Mouse (Mus musculus) kidney, adult 9 months (tissue): ENCODE results near the gene Tmc6.

ENCODE experiments used
- DNase-seq: peaks from one replicate; pipeline ENCODE4 v3.0.0; 2022

Tmc6 gene

DNA sequence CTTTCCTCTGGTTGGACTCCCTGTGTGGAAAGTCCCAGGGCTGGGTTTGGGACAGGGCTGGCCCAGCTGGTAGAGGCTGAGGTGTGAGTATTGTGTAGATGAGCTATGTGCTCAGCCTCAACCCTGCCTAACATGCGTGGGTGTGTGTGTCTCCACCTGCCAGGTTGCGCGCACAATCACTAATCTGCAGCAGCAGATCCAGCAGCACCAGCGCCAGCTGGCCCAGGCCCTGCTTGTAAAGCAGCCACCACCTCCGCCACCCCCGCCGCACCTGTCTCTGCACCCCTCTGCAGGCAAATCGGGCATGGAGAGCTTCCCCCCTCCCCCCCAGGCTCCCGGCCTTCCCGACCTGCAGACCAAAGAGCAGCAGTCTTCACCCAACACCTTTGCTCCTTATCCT, 32.6 kb downstream of the Tmc6 start:
- no peak for DNase-seq

DNA sequence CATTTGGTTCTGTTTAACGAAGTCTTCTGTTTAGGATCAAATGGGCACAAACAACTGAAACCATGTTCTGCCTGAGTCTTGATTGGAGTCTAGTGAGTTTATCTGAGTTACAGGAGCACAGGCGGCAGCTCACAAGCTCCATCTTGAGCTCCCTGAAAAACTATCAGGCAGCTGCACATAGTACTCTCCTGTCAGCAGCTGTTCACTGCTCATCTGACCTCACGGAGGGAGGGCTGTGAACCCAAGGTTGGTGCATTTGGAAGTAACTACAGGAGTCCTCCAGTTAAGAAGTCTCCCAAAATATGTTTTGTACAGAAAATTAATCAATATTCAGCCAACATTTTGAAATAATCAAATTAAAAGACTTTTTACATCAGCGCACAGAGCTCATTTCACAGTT, 33.4 kb downstream of the Tmc6 start:
- no peak for DNase-seq

DNA sequence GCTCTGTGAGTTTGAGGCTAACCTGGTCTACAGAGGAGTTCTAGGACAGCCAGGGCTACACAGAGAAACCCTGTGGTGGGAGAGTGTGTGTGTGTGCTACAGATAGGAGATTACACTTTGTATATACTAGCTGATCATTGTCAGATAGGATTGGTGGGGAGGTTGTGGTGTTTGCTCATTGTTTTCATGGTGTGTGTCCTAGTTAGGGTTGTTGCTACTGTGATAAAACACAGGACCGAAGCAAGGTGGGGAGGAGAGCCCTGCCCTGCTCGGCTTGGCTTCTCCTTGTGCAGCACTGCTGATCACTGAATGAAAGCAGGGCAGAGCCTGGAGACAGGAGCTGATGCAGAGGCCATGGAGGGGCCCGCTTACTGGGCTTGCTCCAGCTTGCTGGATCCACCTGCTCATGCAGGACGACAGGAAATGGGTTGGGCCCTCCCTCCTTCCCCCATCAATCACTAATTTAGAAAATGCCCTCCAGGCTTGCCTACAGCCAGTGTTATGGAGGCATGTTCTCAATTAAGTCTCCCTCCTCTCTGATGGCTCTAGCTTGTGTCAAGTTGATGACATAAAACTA, 38.5 kb downstream of the Tmc6 start:
- DNase-seq: no peak

DNA sequence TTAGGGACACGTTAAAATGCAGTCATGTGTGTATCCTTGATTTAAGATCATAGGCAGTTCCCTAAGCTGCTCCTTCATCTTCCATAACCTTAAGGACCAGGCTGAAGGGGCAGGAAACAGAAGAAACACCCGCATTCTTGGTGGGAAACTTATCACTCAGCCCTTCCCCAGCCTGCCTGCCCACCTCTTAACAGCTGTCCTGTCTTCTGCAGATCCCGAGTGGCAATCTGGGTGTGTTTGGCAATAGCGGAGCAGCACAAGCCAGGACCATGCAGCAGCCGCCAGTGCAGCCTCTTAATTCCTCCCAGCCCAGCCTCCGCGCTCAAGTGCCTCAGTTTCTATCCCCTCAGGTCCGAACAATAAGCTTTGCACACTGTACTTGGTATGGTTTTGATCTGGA, 39.3 kb downstream of the Tmc6 start:
- no peak for DNase-seq

DNA sequence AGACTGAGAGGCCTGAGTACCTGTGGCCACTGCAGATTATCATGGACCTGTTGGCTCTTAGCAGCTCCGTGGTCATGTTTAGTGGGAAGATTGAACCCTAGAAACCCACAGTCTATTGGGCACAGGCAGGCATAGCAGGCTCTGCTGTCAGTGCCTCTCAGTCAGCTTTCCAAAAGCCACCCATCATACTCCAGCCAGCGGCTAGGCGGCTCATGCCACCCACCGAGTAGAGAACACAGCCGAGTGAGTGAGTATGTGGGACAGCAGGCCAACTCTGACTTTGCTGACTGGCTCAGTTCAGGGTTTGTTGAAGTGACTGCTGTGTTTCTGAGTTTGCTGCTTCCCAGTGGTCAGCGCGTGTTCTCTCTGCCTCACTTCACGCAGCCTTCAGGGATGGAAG, 39.8 kb downstream of the Tmc6 start:
- no peak for DNase-seq

DNA sequence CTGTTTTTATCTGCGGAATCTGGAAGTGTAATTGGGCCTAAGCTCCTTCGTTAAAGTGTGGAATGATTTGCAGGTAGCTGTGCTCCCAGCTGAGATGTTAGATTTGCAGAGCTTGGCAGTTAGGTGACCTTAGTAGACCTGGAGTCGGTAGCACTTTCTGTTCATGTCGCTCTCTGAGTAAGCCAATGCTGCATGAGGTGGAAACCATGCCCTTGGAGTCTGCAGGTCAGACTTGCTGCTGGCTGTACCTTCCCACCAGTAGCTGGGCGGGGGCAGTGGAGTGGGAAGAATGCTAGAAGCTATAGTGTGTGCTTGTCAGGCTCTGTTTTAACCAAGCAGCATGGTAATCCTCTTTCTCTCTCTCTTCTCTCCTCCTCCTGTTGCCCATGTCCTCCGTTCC, 40.9 kb downstream of the Tmc6 start:
- DNase-seq: peak; percentile 36

DNA sequence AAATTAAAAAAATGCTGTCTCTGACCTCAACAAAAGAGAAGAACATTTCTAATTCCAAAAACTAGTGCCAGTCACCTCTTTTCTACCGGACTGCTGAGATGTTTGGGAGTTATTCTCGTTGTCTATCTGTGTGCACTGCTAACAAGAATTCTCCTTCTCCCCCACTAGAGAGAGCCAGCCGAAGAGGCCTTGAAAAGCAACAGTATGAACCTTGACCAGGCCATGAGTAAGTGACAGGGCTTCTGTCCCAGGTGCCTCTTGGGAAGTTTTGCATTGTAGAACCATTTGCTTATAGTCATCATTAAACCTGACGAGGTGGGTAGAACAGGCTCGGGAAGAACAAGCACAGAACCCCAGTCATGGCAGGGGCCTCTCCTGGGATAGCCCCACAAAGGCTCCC, 43.9 kb downstream of the Tmc6 start:
- no peak for DNase-seq

DNA sequence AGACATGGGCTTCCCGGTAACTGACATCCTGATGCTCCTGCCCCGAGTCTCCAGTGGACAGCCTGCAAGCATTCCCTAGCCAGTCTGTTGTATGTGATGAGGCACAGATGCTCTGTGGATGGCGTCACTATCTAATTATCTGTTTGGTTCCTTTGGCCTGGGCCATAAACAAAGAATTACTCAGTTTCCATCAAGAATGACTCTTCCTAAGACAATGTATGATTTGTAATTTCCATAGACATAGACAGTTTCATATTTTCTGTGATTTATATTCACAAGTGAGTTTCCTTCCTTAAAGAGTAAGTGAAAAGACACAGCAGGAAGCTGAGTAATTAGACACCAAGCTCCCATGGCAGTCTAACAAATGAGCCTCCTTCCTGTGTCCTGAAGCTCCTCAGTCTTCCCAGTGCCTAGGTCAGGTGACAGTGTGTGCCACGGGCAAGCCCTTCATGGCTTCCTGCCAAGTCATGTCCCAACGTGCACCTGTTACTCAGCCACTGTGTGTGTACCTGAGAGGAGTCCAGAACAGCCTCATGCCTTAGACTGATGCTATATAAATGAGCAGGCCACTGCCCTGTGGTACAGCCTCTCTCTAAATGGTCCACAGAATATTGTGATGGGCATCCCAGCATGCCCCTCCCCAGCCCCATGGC, 45.8 kb downstream of the Tmc6 start:
- DNase-seq: peak; percentile 52

DNA sequence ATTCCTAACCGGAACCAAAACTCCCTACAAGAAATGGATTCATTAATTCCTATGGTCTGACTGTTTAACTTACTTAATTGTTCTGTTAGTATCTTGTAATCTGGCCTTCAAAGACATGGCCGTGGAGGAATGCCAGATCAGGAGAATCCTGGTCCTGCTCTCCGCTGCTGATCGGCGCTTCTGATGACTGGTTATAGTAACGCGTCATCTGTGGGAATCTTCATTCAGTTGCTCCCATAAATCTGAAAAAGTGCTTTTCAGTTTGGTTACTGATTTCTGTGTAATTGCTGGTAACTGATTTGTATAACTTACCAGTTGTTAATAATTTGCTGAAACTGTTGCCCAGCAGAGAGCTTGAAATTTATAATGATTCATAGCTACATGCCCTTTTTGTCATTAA, 50.5 kb downstream of the Tmc6 start:
- peak; percentile 77 for DNase-seq

DNA sequence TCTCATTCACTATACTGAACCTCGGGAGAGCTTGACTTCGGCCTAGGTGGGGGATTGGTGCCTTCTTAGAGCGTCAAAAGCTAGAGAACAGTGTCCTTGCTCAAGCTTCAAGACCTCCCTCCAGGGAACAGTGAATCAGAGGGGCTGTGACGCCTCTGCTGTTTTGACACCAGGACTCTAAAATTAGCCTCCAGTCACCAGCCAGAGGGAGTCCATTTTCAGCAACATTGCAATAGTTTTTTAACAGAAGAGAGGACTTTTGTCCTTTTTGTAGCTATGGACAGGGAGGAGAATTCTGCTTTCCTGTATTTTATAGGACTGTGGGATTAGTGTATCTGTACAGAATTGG, 51.5 kb downstream of the Tmc6 start:
- DNase-seq: no peak

DNA sequence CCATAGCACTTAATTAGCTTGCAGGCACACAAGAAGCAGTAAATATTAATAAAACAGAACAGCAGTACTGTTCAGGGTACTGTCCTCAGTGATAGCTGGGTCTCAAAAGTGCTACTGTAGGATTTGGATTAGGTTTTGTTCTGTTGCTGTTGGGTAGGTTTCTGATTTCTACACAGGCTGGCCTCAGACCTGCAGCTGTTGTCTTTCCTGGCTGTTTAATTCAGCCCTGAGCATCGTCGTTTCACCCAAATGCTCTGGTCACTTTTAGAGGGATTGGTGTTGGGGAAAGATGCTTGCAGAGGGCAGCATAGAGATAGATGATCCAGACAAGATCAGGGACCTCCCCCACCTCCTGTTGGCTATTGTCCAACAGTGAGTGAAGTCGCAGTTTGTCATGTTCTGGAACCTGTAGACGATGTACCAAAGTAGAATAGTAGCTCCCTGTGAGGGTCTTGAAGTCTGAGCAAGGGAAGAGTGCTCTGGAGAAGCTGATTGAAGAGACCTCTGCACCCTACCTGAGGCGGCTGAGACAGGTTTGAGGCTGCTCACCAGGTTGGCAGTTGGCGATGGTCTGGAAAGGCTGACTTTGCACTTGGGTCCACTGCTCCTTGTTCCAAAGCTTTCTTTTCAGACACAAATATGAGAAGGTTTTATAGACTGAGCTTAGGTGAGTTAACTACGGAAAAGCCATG, 52.1 kb downstream of the Tmc6 start:
- DNase-seq: peak; percentile 84

DNA sequence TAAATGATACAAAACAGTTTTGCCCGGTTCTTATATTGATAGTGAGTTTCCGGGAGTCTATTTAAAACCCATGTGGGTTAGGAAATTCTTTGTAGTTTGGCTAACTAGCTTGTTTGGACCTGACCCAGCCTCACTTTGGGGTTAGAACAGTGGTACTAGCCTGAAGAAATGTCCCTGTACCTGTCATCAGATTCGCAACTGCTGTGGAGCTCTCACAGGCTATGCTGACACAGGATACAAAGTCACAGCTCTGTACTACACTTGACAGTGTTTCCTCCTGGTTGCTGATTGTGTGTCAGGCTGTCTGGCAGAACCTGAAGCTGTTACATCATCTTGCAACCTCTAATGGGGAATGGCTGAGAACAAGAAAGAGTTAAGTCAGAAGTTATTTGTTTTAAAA, 52.7 kb downstream of the Tmc6 start:
- DNase-seq: peak; percentile 58

DNA sequence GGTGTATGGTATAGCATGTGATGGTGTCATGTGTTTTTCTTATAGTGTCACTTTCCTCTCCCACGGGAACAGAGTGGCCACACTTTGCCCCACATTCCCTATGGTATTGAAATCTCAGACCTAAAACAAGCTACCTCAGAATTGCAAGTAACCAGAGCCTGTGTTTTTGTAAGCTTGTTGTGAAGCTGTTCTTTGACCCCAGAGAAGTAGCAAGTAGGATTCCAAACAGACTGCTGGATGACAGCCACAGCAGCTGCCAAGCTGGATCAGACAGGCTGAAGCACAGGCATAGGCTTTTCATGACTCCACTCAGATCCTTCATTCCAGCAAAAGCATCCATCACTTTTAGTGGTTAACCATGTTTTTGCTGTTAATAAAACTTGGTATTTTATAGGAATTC, 53.2 kb downstream of the Tmc6 start:
- DNase-seq: peak; percentile 91

DNA sequence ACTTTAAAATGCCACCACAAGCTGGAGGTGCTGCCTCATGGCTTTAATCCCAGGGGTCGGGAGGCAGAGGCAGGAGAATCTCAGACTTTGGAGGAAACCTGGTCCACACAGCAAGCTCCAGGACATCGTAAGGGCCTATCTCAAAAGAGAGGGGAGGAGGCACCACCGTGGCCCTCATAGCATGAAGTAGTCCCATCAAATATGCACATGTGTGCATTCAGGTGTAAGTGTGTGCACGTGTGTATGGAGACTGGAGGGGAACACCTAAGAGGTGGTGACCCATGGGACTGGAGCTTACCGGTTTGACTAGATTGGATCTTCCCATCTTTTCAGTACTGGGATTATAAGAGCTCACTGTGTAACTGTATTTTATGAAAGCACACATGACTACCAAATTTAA, 53.8 kb downstream of the Tmc6 start:
- no peak for DNase-seq

DNA sequence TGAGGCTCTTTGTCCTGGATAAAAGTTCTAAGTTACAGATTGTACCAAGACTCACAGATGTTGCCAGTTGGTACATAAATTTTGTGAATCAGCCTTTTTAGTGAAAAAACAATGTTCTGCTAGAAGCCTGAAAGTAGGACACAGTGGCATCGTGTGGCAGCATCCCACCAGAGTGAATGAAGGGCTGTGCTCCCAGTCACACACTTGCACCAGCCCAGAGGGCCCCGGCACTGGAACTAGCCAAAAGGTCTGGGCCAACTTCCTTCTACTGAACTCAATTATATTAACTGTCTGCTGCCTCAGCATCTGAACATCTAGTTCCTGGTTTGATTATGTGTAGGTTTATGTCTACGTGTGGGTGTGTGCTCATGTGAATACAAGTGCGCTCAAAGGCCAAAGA, 55.0 kb downstream of the Tmc6 start:
- no peak for DNase-seq

DNA sequence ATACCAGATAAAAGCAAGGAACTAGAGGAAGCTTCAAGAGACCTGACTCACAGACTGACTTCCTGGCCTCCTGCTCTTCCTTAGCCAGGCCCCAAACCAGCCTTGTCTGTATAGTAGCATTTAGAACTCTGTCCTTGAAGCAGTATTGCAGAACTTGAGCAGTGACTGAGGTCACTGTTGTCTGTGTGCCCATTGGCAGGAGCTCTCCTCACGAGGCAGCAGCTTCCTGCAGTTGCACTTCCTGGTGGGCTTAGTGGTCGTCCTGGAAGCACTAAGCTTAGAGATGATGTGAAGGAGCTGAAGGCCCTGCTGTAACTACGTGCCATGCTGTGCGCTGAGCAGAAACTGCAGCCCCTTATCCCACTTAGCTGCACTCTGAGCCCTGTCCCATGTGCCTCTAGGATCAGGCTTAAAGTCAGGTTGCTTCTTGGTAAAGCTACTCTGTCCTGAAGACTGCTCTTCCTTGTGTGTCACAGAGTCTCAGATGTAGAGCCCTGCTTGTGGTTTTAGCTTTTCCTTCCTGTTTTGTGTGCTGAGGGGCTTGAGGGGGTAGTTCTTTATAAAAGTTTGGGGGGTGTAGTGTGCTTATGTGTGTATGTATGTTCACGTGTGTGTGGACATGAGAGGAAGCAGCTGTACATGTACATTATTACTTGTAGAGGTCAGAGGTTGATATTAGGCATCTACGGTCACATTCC, 57.2 kb downstream of the Tmc6 start:
- DNase-seq: no peak

DNA sequence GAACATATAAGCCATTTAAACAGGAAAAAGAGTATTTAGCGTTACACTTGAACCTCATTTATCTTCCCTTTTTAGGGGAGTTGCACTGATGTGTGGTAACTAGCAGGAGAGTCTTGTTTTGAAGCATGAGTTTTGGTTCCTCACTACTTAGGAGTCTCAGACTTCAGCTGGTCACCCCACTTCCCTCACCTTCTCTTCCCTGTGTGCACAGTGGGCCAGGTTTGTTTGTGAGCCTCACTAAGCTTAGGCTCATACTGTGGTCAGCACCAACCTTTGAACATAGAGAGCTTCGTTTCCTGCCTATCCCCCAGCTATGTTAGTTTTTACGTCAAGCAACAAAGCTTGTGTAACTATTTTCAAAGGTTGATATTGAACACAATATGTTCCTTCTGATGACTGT, 63.2 kb downstream of the Tmc6 start:
- DNase-seq: no peak
